Mouse (Mus musculus) erythroid progenitor cell, adult 5-6 weeks (primary cell): ENCODE results near the gene Alk. TPM values are rescaled to one million over a fixed set of nuclear protein-coding genes. Genes with fewer than 3 reads are reported as not detected.

ENCODE experiments used
- ATAC-seq: replicated peaks from 2 replicates; pipeline ENCODE4 v1.8.0; 2016; ENCODE audit warnings: moderate number of reproducible peaks, mild to moderate bottlenecking, moderate TSS enrichment, inconsistent platforms; ENCODE audit not compliant: poor library complexity, low FRiP score, severe bottlenecking
- total RNA-seq, 2 experiments: library from RNA; stranded (forward) in 1 of 2; stranded (reverse) in 1 of 2; fragments of 150-400 nt in 1 of 2; fragments of 186-747, 209-891 nt in 1 of 2; gene quantifications; 2 replicates each; pipeline versions ENCODE4 v1.2.3 to v1.2.4; 2015 to 2017; ENCODE audit warnings: low replicate concordance in 2 of 2

Gene Alk
- total RNA-seq, 2 experiments from 2014 or later: not detected

DNA sequence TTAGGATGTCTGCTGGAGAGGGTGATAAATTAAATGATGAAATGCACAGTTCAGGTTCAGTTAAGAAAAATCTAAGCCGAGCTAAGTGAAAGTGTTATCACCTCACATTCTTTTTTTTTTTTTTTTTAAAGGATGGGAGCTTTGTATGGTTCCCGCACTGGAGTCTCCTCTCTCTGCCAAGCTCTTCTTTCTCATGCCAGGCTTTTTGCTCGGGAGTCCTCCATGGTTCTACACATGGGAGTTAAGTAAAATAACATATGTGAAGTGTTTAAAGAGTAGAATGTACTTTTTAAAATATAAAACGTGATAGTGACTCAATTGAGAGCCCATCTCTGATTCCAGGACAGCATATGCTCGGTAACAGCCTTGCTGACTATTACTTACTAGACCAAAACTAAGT is 436.3 kb downstream of the Alk start:
- no peak for ATAC-seq

DNA sequence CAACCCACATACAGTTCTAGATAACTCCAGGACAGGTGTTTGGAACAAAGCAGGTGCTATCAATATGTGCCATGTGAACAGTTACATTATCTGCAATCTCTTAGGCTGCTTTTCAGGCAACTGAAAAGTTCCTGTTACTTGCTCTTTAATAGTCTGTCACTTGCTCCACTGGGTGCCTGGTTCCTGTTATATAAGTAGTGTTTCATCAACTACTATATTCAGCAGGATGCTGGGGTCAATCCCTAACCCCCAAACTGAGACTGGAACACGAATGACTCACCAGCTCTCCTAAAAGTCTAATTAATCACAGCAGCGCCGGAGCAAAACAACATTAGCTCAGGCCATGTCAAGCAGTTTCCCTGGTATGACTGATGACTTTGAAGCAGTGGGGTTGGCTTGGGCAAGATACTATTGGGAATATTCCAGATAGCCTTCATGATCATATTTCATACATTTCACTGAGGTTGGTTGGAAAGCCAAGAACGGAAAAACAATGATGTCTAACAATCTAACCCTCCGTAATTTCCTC is 445.5 kb downstream of the Alk start:
- no peak for ATAC-seq

DNA sequence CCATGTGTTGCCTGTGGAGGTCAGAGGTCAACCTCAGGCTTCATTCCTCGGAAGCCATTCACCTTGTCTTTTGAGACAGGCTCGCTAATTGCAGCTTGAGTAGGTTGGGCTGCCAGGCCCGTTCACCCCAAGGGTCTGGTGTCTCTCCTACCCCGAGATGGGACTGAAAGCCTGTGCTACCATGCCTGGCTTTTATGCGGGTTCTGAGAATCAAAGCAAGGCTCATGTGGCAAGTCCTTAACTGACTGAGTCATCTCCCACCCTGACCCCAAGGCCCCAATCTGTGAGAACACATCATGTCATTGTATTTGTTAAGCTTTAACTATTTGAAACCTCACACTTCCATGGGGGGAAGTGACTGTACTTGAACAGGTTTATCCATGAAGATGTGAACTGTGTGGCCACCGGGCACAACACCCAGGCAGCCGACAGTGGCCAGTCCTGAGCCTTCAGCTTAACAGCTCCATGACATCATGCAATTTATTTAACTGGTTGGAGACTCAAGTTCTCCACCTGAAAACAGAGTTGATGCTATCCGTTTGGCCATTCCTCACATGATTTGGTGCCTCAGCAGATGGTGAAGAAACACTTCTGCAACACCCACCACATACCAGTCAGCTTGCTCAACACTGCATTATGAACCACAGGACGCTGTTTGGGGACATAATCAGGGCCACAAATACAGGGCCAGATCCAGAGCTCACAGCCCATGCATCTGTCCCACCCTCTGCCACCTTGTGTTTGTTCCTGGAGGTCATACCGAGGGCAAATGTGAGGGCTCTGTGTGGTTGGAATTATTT is 446.4 kb downstream of the Alk start:
- no peak for ATAC-seq

DNA sequence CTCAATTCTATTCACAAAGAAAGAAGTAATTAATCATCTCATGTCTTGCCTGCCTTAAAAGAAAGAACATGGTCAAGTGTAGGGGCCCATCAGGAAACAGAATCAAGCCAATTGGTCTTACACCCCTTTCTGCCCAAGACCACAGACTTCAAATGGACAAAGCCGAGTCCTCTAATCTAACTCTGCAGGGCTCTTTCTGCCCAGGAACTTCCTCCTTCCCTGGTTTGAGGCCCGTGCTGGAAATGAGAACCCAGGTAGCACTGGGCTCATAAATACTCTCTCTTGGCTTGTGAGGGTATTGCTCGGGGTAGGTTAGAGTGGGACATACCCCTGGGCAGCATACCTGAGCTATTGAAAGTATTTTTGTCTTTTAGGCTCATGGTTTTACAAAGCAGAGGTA is 451.4 kb downstream of the Alk start:
- no peak for ATAC-seq

DNA sequence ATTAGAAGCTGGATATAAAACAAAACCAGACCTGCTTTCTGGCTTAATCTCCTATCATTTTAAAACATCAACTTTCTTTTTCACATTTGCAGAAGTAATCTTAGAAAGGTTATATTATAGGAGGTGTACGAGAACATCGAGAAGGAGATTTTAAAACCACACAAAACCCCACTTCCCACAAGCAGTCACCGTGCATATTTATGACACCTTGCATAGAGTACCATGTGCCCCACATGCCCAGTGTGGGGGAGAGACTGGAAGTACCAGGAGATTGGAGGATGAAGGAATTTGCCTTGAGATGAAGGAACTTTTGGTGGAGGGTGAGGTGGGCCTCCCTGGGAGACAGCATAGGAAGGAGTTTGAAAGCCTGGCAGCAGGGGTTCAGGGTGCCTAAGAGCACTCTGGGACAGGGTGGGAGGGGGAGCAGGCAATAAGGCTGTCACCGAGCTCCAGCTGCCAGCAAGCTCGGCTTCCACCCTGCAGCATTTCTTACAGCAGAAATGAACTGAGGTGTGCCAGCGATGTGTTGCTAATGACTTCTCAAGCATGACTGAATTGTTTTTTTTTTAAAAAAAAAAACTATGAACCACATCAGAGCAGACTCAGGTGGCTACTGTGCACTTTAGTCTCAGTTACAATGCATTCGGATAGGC is 459.4 kb downstream of the Alk start:
- ATAC-seq: no peak

GRCm38 (mm10) chr17:72144461-72144860 is 460.0 kb downstream of the Alk start:
- ATAC-seq: no peak

- no peak for ATAC-seq
These were observed 472.1 kb downstream of the Alk start for GRCm38 (mm10) chr17:72132140-72132911.

- no peak for ATAC-seq
These were observed 482.8 kb downstream of the Alk start for GRCm38 (mm10) chr17:72121660-72122059.

GRCm38 (mm10) chr17:72120278-72120677 is 484.1 kb downstream of the Alk start:
- ATAC-seq: no peak

GRCm38 (mm10) chr17:72118376-72118775 is 486.1 kb downstream of the Alk start:
- no peak for ATAC-seq

- no peak for ATAC-seq
These were observed 489.0 kb downstream of the Alk start for GRCm38 (mm10) chr17:72115271-72115944.

DNA sequence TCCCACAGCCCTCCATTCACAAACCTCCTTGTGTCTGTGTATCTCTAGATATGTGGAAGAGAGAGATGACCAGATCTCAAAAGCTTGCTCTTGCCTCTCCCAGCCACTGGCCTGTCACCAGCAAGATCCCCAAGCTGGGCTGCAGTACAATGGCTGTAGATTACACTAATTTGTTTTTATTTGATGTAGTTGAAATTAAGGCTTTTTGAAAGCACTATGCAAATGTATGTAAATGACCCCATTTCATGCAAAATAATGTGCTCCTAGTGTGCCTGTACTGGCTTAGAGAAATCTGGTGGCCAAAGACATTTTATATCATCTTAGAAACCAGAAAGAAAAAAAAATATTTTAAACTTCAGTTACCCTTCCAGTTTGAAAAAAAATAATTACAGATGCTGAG is 492.4 kb downstream of the Alk start:
- no peak for ATAC-seq

- no peak for ATAC-seq
These were observed 492.9 kb downstream of the Alk start for GRCm38 (mm10) chr17:72111528-72111927.

GRCm38 (mm10) chr17:72087261-72087703 is 517.1 kb downstream of the Alk start:
- no peak for ATAC-seq

DNA sequence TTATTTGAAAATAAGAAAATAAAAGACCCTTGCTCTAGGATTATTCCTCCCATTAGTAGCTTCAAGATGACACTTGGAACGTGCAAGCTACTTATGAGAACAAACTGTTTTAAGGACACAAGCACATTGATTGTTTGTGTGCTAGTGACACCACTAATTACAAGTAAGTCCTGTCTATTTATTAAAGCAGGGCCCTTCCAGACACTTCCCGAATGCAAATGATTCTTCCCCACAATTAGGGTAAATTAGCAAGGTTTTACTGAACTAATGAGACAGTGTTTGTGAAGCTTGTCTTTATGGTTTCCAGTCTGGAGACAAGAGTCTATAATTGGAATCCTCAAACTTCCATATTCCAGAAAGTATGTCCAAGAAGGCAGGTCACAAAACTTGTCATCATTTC is 523.0 kb downstream of the Alk start:
- no peak for ATAC-seq

GRCm38 (mm10) chr17:72076306-72076921 is 528.0 kb downstream of the Alk start:
- ATAC-seq: no peak

DNA sequence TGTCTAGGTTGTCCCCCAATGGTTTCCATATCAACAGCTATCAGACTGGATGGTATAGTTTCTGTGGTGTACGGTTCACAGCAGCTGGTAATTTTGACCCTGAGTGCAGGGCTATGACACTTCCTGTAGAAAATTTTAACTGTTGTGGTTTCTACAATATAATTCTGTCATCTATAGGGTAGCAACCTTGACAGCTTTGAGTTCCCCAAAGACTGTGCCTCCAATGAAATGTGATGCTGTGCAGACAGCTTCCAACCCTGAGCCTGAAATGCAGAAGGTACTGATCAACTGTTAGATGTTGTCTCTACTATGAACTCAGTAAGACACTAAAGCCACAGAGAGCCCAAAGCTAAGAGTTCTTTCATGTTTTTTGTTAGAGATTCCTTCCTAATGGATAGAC is 532.6 kb downstream of the Alk start:
- no peak for ATAC-seq

- ATAC-seq: no peak
These were observed 536.3 kb downstream of the Alk start for GRCm38 (mm10) chr17:72068176-72068575.

DNA sequence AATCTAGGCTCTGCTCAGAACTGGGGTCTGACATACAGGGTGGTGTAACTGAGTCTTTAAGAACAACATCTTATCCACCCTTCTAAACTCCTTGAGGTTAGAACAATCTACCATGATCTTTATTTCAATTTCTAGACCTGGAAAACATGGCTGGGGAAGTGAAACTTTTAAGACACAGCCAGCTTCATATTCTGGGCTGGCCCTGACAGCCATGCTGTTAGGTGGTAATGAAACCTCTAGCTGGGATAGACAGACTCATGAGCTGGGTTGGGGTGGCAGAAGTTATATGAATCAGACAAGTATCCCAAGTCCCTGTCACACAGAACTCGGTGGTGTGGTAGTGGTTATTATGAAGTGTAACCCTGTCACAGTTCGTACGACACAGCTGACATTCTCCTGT is 541.4 kb downstream of the Alk start:
- ATAC-seq: no peak

DNA sequence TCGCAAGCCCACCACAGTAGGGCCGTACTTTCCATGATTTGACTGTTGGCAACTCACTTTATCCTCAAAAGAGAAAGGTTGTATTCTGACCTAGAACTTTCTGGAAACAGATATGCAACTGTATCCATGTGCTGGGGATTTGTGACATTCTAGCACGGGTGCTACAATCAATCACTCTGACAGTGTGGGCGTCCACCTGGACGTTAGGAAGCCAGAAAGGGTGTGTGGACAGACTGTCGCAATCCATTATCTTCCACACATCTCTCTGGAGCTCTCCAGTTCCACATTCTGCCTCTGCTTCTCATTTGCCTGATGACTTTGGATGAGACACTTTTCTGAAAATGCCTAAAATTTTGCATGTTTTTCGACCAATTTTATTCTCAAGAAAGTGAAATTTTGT is 545.1 kb downstream of the Alk start:
- ATAC-seq: no peak
